Mouse (Mus musculus) myocyte (in vitro differentiated cells): ENCODE results near the gene Cd248.

Experiments used
- POLR2A ChIP-seq: IDR thresholded peaks from one replicate; pipeline ENCODE4 v1.6.1; 2011; ENCODE audit warnings: low read depth, mild to moderate bottlenecking, control low read depth, moderate library complexity; ENCODE audit not compliant: insufficient read length
- POLR2AphosphoS2 ChIP-seq: IDR thresholded peaks from one replicate; pipeline ENCODE4 v1.6.1; 2011; ENCODE audit warnings: low read depth, control low read depth; ENCODE audit not compliant: insufficient read length
- REST ChIP-seq: IDR thresholded peaks from one replicate; pipeline ENCODE4 v1.6.1; 2011; ENCODE audit warnings: mild to moderate bottlenecking, control low read depth, moderate library complexity; ENCODE audit not compliant: insufficient read depth, insufficient read length
- TCF12 ChIP-seq: IDR thresholded peaks from one replicate; pipeline ENCODE4 v1.6.1; 2011; ENCODE audit warnings: mild to moderate bottlenecking, control low read depth; ENCODE audit not compliant: poor library complexity, insufficient read depth, severe bottlenecking

DNA sequence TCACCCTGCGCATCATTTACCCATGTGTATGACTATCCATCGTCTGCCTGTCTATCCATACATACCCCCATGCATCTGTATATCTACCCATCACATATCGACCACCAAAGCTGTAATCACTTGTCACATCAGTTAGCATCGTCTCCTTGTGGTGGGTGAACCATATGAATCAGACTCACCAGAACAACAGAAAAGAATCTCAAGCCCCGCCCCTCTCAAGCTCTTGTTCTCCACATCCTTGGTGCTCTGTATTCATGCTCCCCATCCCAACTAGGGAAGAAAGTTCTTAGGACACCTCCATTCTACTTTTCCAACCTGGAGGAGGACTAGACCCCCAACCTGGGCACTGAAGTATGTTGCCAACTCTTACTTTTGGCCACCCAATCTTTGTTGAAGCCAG is 5.8 kb upstream of the Cd248 start:
- TF ChIP-seq POLR2A (no peak), TCF12 (no peak), REST (no peak), POLR2AphosphoS2 (no peak)
